Mouse (Mus musculus): ENCODE measurements at regions not wholly inside any gene's neighbourhood (a gene's known extent, or its start where the extent isn't known, plus 50 kb on each side); places are given as distances from the start of the nearest gene placed in this dataset.

GRCm38 (mm10) chr3:133818966-133819700 lies 274.2 kb upstream of the Tet2 start:
- no peak overlapping the region for H3K27ac ChIP-seq (replicated peaks; ENCODE audit: low read depth, low read length)
- no peak overlapping the region for H3K4me3 ChIP-seq (replicated peaks; ENCODE audit: low read length)
- no peaks in the 10 kb centered on the region for H3K9me3 ChIP-seq (ENCODE audit: control insufficient read depth, low read length)
- no peaks in the 10 kb centered on the region for H3K4me1 ChIP-seq (ENCODE audit: control insufficient read depth, insufficient read depth, low read length)
- no peaks in the 10 kb centered on the region for H3K36me3 ChIP-seq (ENCODE audit: control insufficient read depth, insufficient read depth, low read length)
- WGBS: 75% methylated on average over 4 of the region's 4 CpGs
- no peak overlapping the region for H3K4me2 ChIP-seq (replicated peaks; ENCODE audit: low read depth, low read length, severe bottlenecking)
- ATAC-seq (ENCODE audit: low FRiP score, low read depth) (no peak), DNase-seq (ENCODE audit: low spot score) (no peak)
- H3K27me3 ChIP-seq (ENCODE audit: control insufficient read depth, insufficient read depth, low read length): no peaks in the 10 kb centered on the region
- no peak for TF ChIP-seq POLR2A (IDR thresholded peaks at IDR 0.05; ENCODE audit: borderline replicate concordance, extremely low read depth, insufficient read depth, insufficient read length)
- H3K9ac ChIP-seq (ENCODE audit: low read depth, low read length, severe bottlenecking): no peak overlapping the region

- Histone ChIP-seq H3K4me2 (replicated peaks; ENCODE audit: low read depth, low read length, severe bottlenecking) (no peak overlapping the region), H3K9ac (ENCODE audit: low read depth, low read length, severe bottlenecking) (no peak overlapping the region), H3K9me3 (ENCODE audit: control insufficient read depth, low read length) (no peaks in the 10 kb centered on the region), H3K27ac (replicated peaks; ENCODE audit: low read depth, low read length) (no peak overlapping the region), H3K36me3 (ENCODE audit: control insufficient read depth, insufficient read depth, low read length) (no peaks in the 10 kb centered on the region), H3K4me1 (ENCODE audit: control insufficient read depth, insufficient read depth, low read length) (no peaks in the 10 kb centered on the region), H3K27me3 (ENCODE audit: control insufficient read depth, insufficient read depth, low read length) (no peaks in the 10 kb centered on the region), H3K4me3 (replicated peaks; ENCODE audit: low read length) (no peak overlapping the region)
- ATAC-seq (ENCODE audit: low FRiP score, low read depth): no peak
- no peak for DNase-seq (ENCODE audit: low spot score)
- 84% methylated on average over 2 of the region's 2 CpGs for WGBS
- no peak for TF ChIP-seq POLR2A (IDR thresholded peaks at IDR 0.05; ENCODE audit: borderline replicate concordance, extremely low read depth, insufficient read depth, insufficient read length)
Observed at GRCm38 (mm10) chr3:133833739-133834391, 288.9 kb upstream of the Tet2 start.

- ATAC-seq (ENCODE audit: low FRiP score, low read depth) (no peak), DNase-seq (ENCODE audit: low spot score) (no peak)
- H3K9me3 ChIP-seq (ENCODE audit: control insufficient read depth, low read length): no peaks in the 10 kb centered on the region
- 85% methylated on average over 3 of the region's 3 CpGs for WGBS
- no peak for TF ChIP-seq POLR2A (IDR thresholded peaks at IDR 0.05; ENCODE audit: borderline replicate concordance, extremely low read depth, insufficient read depth, insufficient read length)
- no peaks in the 10 kb centered on the region for H3K4me1 ChIP-seq (ENCODE audit: control insufficient read depth, insufficient read depth, low read length)
- H3K27me3 ChIP-seq (ENCODE audit: control insufficient read depth, insufficient read depth, low read length): no peaks in the 10 kb centered on the region
- no peak overlapping the region for H3K9ac ChIP-seq (ENCODE audit: low read depth, low read length, severe bottlenecking)
- no peak overlapping the region for H3K4me2 ChIP-seq (replicated peaks; ENCODE audit: low read depth, low read length, severe bottlenecking)
- no peak overlapping the region for H3K27ac ChIP-seq (replicated peaks; ENCODE audit: low read depth, low read length)
- no peaks in the 10 kb centered on the region for H3K36me3 ChIP-seq (ENCODE audit: control insufficient read depth, insufficient read depth, low read length)
- no peak overlapping the region for H3K4me3 ChIP-seq (replicated peaks; ENCODE audit: low read length)
Observed at GRCm38 (mm10) chr3:133834459-133834858, 289.5 kb upstream of the Tet2 start.

GRCm38 (mm10) chr3:133846301-133846700 lies 301.4 kb upstream of the Tet2 start:
- Histone ChIP-seq H3K4me1 (ENCODE audit: control insufficient read depth, insufficient read depth, low read length) (no peaks in the 10 kb centered on the region), H3K4me2 (replicated peaks; ENCODE audit: low read depth, low read length, severe bottlenecking) (no peak overlapping the region), H3K27me3 (ENCODE audit: control insufficient read depth, insufficient read depth, low read length) (no peaks in the 10 kb centered on the region), H3K9ac (ENCODE audit: low read depth, low read length, severe bottlenecking) (no peak overlapping the region), H3K27ac (replicated peaks; ENCODE audit: low read depth, low read length) (no peak overlapping the region), H3K9me3 (ENCODE audit: control insufficient read depth, low read length) (no peaks in the 10 kb centered on the region), H3K36me3 (ENCODE audit: control insufficient read depth, insufficient read depth, low read length) (no peaks in the 10 kb centered on the region), H3K4me3 (replicated peaks; ENCODE audit: low read length) (no peak overlapping the region)
- TF ChIP-seq POLR2A (IDR thresholded peaks at IDR 0.05; ENCODE audit: borderline replicate concordance, extremely low read depth, insufficient read depth, insufficient read length): no peak
- DNase-seq (ENCODE audit: low spot score): no peak
- ATAC-seq (ENCODE audit: low FRiP score, low read depth): no peak

- Histone ChIP-seq H3K36me3 (ENCODE audit: control insufficient read depth, insufficient read depth, low read length) (no peaks in the 10 kb centered on the region), H3K27me3 (ENCODE audit: control insufficient read depth, insufficient read depth, low read length) (no peaks in the 10 kb centered on the region), H3K9me3 (ENCODE audit: control insufficient read depth, low read length) (no peaks in the 10 kb centered on the region), H3K4me3 (replicated peaks; ENCODE audit: low read length) (no peak overlapping the region), H3K9ac (ENCODE audit: low read depth, low read length, severe bottlenecking) (no peak overlapping the region), H3K27ac (replicated peaks; ENCODE audit: low read depth, low read length) (no peak overlapping the region), H3K4me2 (replicated peaks; ENCODE audit: low read depth, low read length, severe bottlenecking) (no peak overlapping the region), H3K4me1 (ENCODE audit: control insufficient read depth, insufficient read depth, low read length) (peaks cover 10% of the 10 kb centered on the region)
- ATAC-seq (ENCODE audit: low FRiP score, low read depth) (no peak), DNase-seq (ENCODE audit: low spot score) (no peak)
- TF ChIP-seq POLR2A (IDR thresholded peaks at IDR 0.05; ENCODE audit: borderline replicate concordance, extremely low read depth, insufficient read depth, insufficient read length): no peak
- 90% methylated on average over 2 of the region's 2 CpGs for whole genome bisulfite sequencing
Observed at GRCm38 (mm10) chr3:133874383-133874782, 329.4 kb upstream of the Tet2 start.
